Mouse (Mus musculus) heart, adult 2 months (tissue): ENCODE measurements around the gene Nav3. TPM values are rescaled to one million over a fixed set of nuclear protein-coding genes. Genes with fewer than 3 reads are reported as not detected.
A peak's percentile ranks its signal among the peaks of the same experiment; 100 is the strongest.
"Not testable (repeated sequence)": the region's sequence is repeated elsewhere in the genome, so short reads cannot be mapped to it uniquely, and the experiment has no call there.

ENCODE experiments used
- DNase-seq, 2 experiments: peaks; one replicate each; pipeline ENCODE4 v3.0.0; 2021
- H3K27ac ChIP-seq: fragments of 200-600 bp; 2 replicates; pipeline ENCODE4 v1.8.1; 2022
- H3K27me3 ChIP-seq: fragments of 200-500 bp; 2 replicates; pipeline ENCODE4 v1.6.1; 2012; ENCODE audit warnings: mild to moderate bottlenecking, low read length, inconsistent platforms, mixed read lengths; ENCODE audit not compliant: control insufficient read depth, insufficient read depth
- H3K36me3 ChIP-seq: fragments of 200-500 bp; 2 replicates; pipeline ENCODE4 v1.6.1; 2012; ENCODE audit warnings: low read length, inconsistent platforms; ENCODE audit not compliant: control insufficient read depth, insufficient read depth
- H3K4me1 ChIP-seq: fragments of 200-500 bp; 2 replicates; pipeline ENCODE4 v1.6.1; 2011; ENCODE audit warnings: low read length; ENCODE audit not compliant: control insufficient read depth, insufficient read depth
- H3K4me3 ChIP-seq: fragments of 200-600 bp; 2 replicates; pipeline ENCODE4 v1.8.1; 2022
- H3K79me2 ChIP-seq: fragments of 200-500 bp; replicated peaks from 2 replicates; pipeline ENCODE4 v1.6.1; 2012; ENCODE audit warnings: mild to moderate bottlenecking, inconsistent platforms, low read length, moderate library complexity, mixed read lengths; ENCODE audit not compliant: control insufficient read depth, insufficient read depth
- H3K9ac ChIP-seq: fragments of 200-500 bp; 2 replicates; pipeline ENCODE4 v1.6.1; 2012; ENCODE audit warnings: low read depth, mild to moderate bottlenecking, control low read depth, inconsistent platforms, low read length, mixed read lengths
- CTCF ChIP-seq: fragments of 200-600 bp; IDR thresholded peaks from 2 replicates; pipeline ENCODE4 v1.8.1; 2022; ENCODE audit warnings: antibody characterized with exemption, mild to moderate bottlenecking, moderate library complexity
- EP300 ChIP-seq: fragments of 200-500 bp; IDR thresholded peaks from 2 replicates; pipeline ENCODE4 v1.6.1; 2011; ENCODE audit warnings: low read depth, low read length, control low read depth; ENCODE audit not compliant: insufficient read depth
- POLR2A ChIP-seq: fragments of 200-500 bp; IDR thresholded peaks from 2 replicates; pipeline ENCODE4 v1.6.1; 2011; ENCODE audit warnings: mild to moderate bottlenecking, low read depth, low read length, control low read depth; ENCODE audit not compliant: insufficient read depth
- WGBS: fragments of 180-500 bp; shearing (Covaris S2); methylation state at CpG from one replicate; pipeline ENCODE4 v1.1.7; 2018; 5-methylcytosine and 5-hydroxymethylcytosine counted together
- intact Hi-C: fragments of 180-260 bp; cut with DNase I; formaldehyde crosslinking; loops from one replicate; pipeline ENCODE4 v1.15.1; 2025
- polyA plus RNA-seq: library from polyadenylated mRNA; depleted of rRNA; stranded (reverse); fragments of >200 nt; gene quantifications from 2 replicates; pipeline ENCODE4 v1.2.3, GENCODE M21; 2012
- total RNA-seq, 2 experiments: library from RNA; stranded (reverse); gene quantifications; 2 replicates each; pipeline ENCODE4 v1.2.3; 2021

The Nav3 gene
- total and polyA plus RNA-seq, 3 experiments = 1.1 to 3.6 (median 2.0) TPM

DNA sequence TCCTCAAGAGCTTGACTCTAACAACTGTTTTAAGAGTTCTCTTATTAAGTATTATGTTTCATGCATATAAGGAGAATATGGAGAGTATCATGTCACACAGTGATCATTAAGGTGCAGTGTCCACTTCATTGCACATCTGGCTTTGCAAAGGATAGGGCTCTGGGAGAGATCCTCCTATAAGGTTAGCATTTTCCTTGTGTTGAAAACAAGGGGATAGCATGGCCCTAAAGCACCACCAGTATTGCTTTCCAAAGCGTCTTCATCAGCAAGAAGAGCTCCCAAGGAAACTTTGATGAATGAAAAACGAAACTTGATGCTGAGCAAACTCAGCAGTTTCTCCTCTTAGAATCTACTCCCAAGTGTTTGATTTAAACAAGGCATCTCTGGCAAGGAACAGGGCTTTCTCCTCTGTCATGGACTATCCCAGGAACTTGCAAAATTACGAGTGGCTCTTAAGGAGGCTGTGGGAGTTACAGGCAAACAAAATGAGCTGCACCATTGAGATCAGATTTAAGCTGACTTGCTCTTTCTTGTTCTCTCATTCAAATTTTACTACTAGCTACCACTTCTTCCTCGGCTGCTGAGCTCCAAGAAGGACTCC is 436.6 kb downstream of the Nav3 start:
- 74% methylated on average over 4 of the region's 4 CpGs for WGBS
- intact Hi-C loops = no loop called here

DNA sequence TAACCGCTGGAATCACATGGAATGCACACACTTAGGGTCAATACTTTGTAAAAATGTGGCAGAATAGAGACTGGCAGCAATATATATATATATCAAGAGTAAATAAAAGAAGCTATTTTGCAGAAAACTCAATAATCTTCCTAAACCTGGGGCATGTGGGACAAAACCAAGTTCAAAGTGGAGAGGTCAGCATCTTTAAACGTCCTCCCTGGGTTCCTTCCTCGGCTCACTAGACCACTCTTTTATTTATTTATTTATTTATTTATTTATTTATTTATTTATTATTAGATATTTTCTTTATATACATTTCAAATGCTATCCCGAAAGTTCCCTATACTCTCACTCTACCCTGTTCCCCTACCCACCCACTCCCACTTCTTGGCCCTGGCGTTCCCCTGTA is 454.7 kb downstream of the Nav3 start:
- WGBS = 74% methylated on average over 5 of the region's 5 CpGs
- not testable (repeated sequence) for H3K27me3 ChIP-seq, DNase-seq, H3K4me3 ChIP-seq, H3K79me2 ChIP-seq, H3K36me3 ChIP-seq, H3K9ac ChIP-seq, H3K4me1 ChIP-seq
- intact Hi-C loops = loop anchor here (2.0 kb wide), 1 partner anchor 81 kb away; no protein-coding TSS in a partner anchor
- H3K27ac ChIP-seq = peak overlapping the region; percentile 53; the same call in 1 of the 2 replicates

More for the DNA sequence above, 436.6 kb downstream of the Nav3 start:
- Histone ChIP-seq H3K27me3 (no peaks in the 10 kb centered on the region), H3K79me2 (no peaks in the 10 kb centered on the region), H3K4me1 (no peaks in the 10 kb centered on the region), H3K36me3 (no peaks in the 10 kb centered on the region), H3K4me3 (no peak overlapping the region), H3K9ac (no peak overlapping the region), H3K27ac (no peak overlapping the region)
- DNase-seq = no peak
- TF ChIP-seq EP300 = no peak
- TF ChIP-seq POLR2A = no peak
- TF ChIP-seq CTCF = no peak

DNA sequence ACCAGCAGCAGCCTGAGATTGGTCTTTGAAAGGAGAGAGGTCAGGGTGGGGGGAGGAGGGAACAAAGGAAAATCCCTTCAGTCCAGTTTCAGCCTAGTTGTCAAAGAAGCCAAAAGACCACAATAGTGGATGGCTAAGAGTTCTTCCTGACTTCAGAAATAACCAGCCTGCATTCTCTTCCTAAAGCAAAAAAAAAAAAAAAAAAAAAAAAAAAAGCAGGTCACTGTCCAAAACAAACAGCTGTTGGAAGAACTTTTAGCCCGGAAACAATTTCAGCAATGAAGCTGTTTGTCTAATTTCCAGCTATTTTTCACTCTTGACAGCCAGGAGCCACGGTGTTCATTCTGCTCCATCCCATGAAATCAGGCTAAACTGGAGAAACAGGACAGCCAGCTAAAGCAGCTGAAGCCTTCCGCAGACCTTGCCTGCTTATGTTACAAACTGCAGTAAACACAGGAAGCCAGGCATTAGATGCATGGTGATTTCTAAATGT is 455.2 kb downstream of the Nav3 start:
- no peak overlapping the region for H3K9ac ChIP-seq
- peak; percentile 23 to 40 for DNase-seq
- H3K27me3 ChIP-seq = no peaks in the 10 kb centered on the region
- no peaks in the 10 kb centered on the region for H3K79me2 ChIP-seq
- peaks cover 2% of the 10 kb centered on the region; the same call in 1 of the 2 replicates for H3K4me1 ChIP-seq
- peaks cover 4% of the 10 kb centered on the region; the same call in 1 of the 2 replicates for H3K36me3 ChIP-seq
- intact Hi-C loops = loop anchor here (1.0 to 2.0 kb wide), 2 partner anchors 14 to 80 kb away; no protein-coding TSS in a partner anchor
- H3K4me3 ChIP-seq = no peak overlapping the region
- no peak for TF ChIP-seq CTCF
- 0 out of 2 replicates have a peak, but pooled peaks have one; percentile 13 for TF ChIP-seq POLR2A
- 29% methylated on average over 3 of the region's 3 CpGs for WGBS
- peak overlapping the region; percentile 79 for H3K27ac ChIP-seq

DNA sequence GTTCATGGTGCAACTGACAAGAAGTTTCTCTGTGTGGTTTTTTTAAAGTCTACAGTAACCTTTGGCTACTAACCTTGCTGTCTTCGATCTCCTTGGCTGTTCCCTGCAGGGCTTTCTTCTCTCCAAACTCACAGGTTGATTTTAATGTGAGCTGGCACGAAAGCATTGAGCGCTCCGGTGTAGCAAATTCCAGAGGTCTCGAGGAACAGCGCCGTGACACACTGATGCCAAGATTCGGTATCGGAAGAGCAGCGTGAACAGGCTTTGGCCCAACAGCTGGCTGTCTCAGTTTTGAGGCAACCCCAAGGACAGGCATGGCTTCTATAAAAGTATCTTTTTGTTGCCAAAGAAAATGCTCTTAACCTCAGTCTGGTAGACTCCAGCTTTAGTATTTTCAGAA is 456.1 kb downstream of the Nav3 start:
- H3K27ac ChIP-seq = peak overlapping the region; percentile 79
- peaks cover 2% of the 10 kb centered on the region for H3K4me1 ChIP-seq
- peak overlapping the region; percentile 70 for H3K9ac ChIP-seq
- H3K79me2 ChIP-seq = no peaks in the 10 kb centered on the region
- WGBS = 25% methylated on average over 10 of the region's 10 CpGs
- TF ChIP-seq POLR2A (no peak), EP300 (no peak), CTCF (no peak)
- H3K4me3 ChIP-seq = peak overlapping the region; percentile 39
- H3K27me3 ChIP-seq = no peaks in the 10 kb centered on the region
- peak; percentile 25 to 39 for DNase-seq
- intact Hi-C loops = loop anchor here (1.0 to 5.0 kb wide), 3 partner anchors 14 to 79 kb away; no protein-coding TSS in a partner anchor
- H3K36me3 ChIP-seq = peaks cover 4% of the 10 kb centered on the region; the same call in 1 of the 2 replicates

DNA sequence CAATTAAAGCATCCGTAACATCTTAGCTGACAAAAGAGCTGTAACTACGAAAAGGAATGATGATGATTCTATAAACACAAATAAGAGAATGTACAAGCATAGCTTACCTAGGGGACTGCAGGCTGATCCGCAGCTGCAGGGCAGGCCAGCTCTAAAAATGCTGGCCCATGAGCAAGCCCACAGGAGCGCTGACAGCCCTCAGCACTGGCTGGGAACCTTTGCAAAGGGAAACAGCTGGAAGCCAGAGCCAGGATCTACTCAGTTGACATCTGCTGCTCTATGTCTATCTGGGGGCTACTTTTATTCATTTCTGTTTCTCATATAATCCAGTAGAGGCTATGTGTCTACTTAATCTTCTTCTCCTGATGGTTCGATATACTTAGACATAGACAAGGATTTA is 461.7 kb downstream of the Nav3 start:
- H3K27me3 ChIP-seq = no peaks in the 10 kb centered on the region
- H3K4me3 ChIP-seq = no peak overlapping the region
- H3K4me1 ChIP-seq = peaks cover 2% of the 10 kb centered on the region
- H3K27ac ChIP-seq = peak overlapping the region; percentile 77
- WGBS = 40% methylated on average over 5 of the region's 5 CpGs
- peak; percentile 38 to 40 for DNase-seq
- TF ChIP-seq CTCF (no peak), EP300 (no peak), POLR2A (no peak)
- intact Hi-C loops = no loop called here
- H3K79me2 ChIP-seq = no peaks in the 10 kb centered on the region
- peaks cover 6% of the 10 kb centered on the region for H3K36me3 ChIP-seq
- H3K9ac ChIP-seq = no peak overlapping the region

DNA sequence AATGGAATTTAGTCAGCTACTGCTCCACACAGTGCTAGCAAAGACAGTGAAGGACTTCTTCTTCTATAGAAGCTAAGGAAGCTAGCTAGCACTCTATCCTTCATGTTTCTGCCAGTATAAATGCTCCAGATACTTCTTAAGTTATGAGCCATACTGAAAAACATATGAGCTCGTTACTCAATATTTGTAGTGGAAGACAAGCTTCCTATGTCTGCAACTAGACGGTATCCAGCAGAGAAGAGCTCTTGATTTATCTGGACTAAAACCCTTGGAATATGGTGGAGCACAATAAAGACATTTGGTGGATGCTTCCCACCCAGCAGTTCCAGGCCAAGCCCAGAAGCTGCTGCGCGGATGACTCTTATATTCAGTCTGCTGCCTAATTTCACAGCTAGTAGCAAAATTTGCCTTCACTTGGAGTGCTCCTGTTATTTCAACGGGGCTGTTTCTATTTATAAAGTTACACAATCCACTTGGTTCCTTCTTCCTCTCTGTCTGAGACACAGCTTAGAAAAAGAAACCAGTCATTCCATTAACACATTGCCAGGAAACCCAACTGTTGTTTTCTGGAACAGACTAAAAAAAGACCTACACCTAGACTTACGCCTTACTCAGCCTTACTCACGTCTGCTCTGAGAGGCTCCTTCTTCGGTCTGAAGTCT is 470.0 kb downstream of the Nav3 start:
- peak; percentile 23 to 24 for DNase-seq
- peaks cover 4% of the 10 kb centered on the region for H3K36me3 ChIP-seq
- peak overlapping the region; percentile 37; the same call in 1 of the 2 replicates for H3K4me3 ChIP-seq
- no peaks in the 10 kb centered on the region for H3K27me3 ChIP-seq
- TF ChIP-seq POLR2A (peak; percentile 48; the same call in 1 of the 2 replicates), EP300 (no peak)
- WGBS = 25% methylated on average over 8 of the region's 8 CpGs
- no peaks in the 10 kb centered on the region for H3K79me2 ChIP-seq
- H3K27ac ChIP-seq = peak overlapping the region; percentile 86
- no peaks in the 10 kb centered on the region; the same call in 1 of the 2 replicates for H3K4me1 ChIP-seq
- intact Hi-C loops = loop anchor here (1.0 to 5.0 kb wide), 2 partner anchors 14 to 59 kb away; no protein-coding TSS in a partner anchor
- peak overlapping the region; percentile 67 for H3K9ac ChIP-seq
